Mouse (Mus musculus): Measurements from ENCODE around the gene Nt5c. TPM values are rescaled to one million over a fixed set of nuclear protein-coding genes. Genes with fewer than 3 reads are reported as not detected.
"Not testable (repeated sequence)": the region's sequence is repeated elsewhere in the genome, so short reads cannot be mapped to it uniquely, and the experiment has no call there.

Gene Nt5c
- polyA plus RNA-seq (2014; fragmentation: Nextera tagmentation; extraction: Ambion mirVana): 70.5 and 76.3 TPM in 2 replicates

GRCm38 (mm10) chr11:115491356-115492083 lies at the start of gene Nt5c:
Nt5c (minus strand) TSS chr11:115491862.
- H3K27me3 ChIP-seq (ENCODE audit: control insufficient read depth, insufficient read depth, low read length): no peaks in the 10 kb centered on the region
- H3K4me2 ChIP-seq: peak within 1 kb of the TSS; percentile 81
- under 1% methylated on average over 43 of the region's 43 CpGs for WGBS (ENCODE audit: insufficient replicate concordance)
- peak within 1 kb of the TSS; percentile 64 for H3K4me3 ChIP-seq (ENCODE audit: low read depth, low read length)
- ATAC-seq (replicated peaks; ENCODE audit: insufficient number of reproducible peaks, low FRiP score, low TSS enrichment): peak; percentile 83
- no peaks in the 10 kb centered on the region for H3K9me3 ChIP-seq (replicated peaks; ENCODE audit: control insufficient read depth, low read length)
- H3K36me3 ChIP-seq (ENCODE audit: control insufficient read depth, insufficient read depth, low read length): 0 out of 2 replicates have a peak, but pooled peaks cover 3% of the 10 kb centered on the region
- H3K4me1 ChIP-seq (ENCODE audit: control insufficient read depth, insufficient read depth, low read length): no peaks in the 10 kb centered on the region
- H3K27ac ChIP-seq (ENCODE audit: low read depth, low read length): peak within 1 kb of the TSS; percentile 62
- H3K9ac ChIP-seq (ENCODE audit: low read depth, low read length): peak within 1 kb of the TSS; percentile 77

GRCm38 (mm10) chr11:115538045-115538444 lies 46.4 kb upstream of the Nt5c start:
- Histone ChIP-seq H3K36me3 (ENCODE audit: control insufficient read depth, insufficient read depth, low read length) (peaks cover 7% of the 10 kb centered on the region), H3K4me3 (ENCODE audit: low read depth, low read length) (no peak overlapping the region), H3K27ac (ENCODE audit: low read depth, low read length) (no peak overlapping the region), H3K9ac (ENCODE audit: low read depth, low read length) (no peak overlapping the region), H3K4me1 (ENCODE audit: control insufficient read depth, insufficient read depth, low read length) (peaks cover 13% of the 10 kb centered on the region; the same call in 1 of the 2 replicates), H3K9me3 (replicated peaks; ENCODE audit: control insufficient read depth, low read length) (no peaks in the 10 kb centered on the region), H3K27me3 (ENCODE audit: control insufficient read depth, insufficient read depth, low read length) (no peaks in the 10 kb centered on the region), H3K4me2 (no peak overlapping the region)
- ATAC-seq (replicated peaks; ENCODE audit: insufficient number of reproducible peaks, low FRiP score, low TSS enrichment): no peak
- 59% methylated on average over 2 of the region's 2 CpGs for WGBS (ENCODE audit: insufficient replicate concordance)

DNA sequence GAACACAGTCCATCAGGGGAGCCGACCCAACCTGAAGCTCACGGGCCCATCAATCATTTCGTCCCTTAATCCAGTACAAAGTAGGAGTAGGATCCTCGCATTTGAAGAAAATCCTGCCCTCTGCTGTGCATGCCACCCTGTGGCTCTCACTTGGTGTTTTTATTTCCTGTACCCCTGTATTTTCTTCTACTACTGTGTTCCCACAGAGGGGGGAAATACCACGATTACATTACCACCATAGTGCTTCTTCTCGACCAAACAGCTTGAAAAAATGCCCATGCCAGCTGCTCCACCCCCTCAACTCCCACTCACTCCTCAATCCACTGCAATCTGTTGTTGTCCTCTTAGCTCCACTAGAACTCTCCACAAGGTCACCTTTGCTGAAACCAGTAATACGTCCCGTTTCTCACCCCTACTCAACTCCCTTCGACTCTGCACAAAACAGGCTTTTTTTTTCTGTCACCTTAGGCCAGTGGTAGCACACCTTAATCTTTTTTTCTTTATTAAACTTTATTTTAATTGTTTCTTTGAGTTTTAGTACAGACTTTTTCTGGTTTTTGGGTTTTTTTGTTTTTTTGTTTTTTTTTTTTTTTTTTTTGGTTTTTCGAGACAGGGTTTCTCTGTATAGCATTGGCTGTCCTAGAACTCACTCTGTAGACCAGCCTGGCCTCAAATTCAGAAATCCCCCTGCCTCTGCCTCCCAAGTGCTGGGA lies 45.4 kb upstream of the Nt5c start:
- Histone ChIP-seq H3K4me3 (ENCODE audit: low read depth, low read length) (peak overlapping the region; percentile 95; the same call in 1 of the 2 replicates), H3K27me3 (ENCODE audit: control insufficient read depth, insufficient read depth, low read length) (no peaks in the 10 kb centered on the region), H3K27ac (ENCODE audit: low read depth, low read length) (peak overlapping the region; percentile 100), H3K9me3 (replicated peaks; ENCODE audit: control insufficient read depth, low read length) (no peaks in the 10 kb centered on the region), H3K4me2 (peak overlapping the region; percentile 85), H3K9ac (ENCODE audit: low read depth, low read length) (peak overlapping the region; percentile 57; the same call in 1 of the 2 replicates), H3K4me1 (ENCODE audit: control insufficient read depth, insufficient read depth, low read length) (peaks cover 13% of the 10 kb centered on the region; the same call in 1 of the 2 replicates), H3K36me3 (ENCODE audit: control insufficient read depth, insufficient read depth, low read length) (peaks cover 16% of the 10 kb centered on the region)
- no peak for ATAC-seq (replicated peaks; ENCODE audit: insufficient number of reproducible peaks, low FRiP score, low TSS enrichment)
- WGBS (ENCODE audit: insufficient replicate concordance): 85% methylated on average over 10 of the region's 10 CpGs

DNA sequence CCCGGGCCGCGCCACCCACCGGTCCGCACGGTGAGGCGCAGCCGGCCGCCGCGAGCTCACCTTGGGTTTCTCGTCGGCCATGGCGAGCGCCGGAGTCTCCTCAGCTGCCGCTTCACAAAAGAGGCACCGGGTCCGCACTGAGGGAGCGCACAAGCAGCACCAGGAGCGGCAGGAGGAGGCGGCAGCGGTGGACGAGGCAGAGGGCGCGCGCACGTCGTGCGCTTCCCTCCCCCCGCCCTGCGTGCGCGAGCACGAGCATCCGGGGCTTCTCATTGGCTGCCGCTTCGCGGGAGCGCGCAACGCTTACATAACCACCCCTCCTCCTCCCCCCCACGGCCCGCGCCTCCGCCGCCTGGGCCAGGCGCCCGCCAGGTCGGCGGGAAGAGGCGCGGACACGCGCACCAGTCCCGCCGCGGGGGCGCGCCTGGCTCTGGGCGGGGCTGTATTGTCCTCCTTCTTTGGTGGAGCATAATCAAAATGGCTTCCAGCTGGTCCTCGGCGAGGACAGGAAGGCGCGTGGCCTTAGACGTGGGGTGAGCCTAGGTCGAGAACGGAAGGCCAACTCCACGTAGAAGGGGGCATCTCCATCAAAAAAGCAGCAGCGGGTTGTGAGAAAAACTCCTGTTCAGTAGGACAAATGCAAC lies 44.5 kb upstream of the Nt5c start, which contains the start of gene Sumo2:
Sumo2 (minus strand) TSS at position 239 of the 644 bp plus-strand sequence.
- H3K4me2 ChIP-seq: peak within 1 kb of the TSS; percentile 85
- H3K27me3 ChIP-seq (ENCODE audit: control insufficient read depth, insufficient read depth, low read length): no peaks in the 10 kb centered on the region
- peak within 1 kb of the TSS; percentile 95 for H3K4me3 ChIP-seq (ENCODE audit: low read depth, low read length)
- peak within 1 kb of the TSS; percentile 98 for H3K9ac ChIP-seq (ENCODE audit: low read depth, low read length)
- peaks cover 19% of the 10 kb centered on the region for H3K36me3 ChIP-seq (ENCODE audit: control insufficient read depth, insufficient read depth, low read length)
- peak; percentile 84 for ATAC-seq (replicated peaks; ENCODE audit: insufficient number of reproducible peaks, low FRiP score, low TSS enrichment)
- under 1% methylated on average over 63 of the region's 70 CpGs for WGBS (ENCODE audit: insufficient replicate concordance)
- H3K27ac ChIP-seq (ENCODE audit: low read depth, low read length): peak within 1 kb of the TSS; percentile 100
- H3K4me1 ChIP-seq (ENCODE audit: control insufficient read depth, insufficient read depth, low read length): peaks cover 13% of the 10 kb centered on the region; the same call in 1 of the 2 replicates
- H3K9me3 ChIP-seq (replicated peaks; ENCODE audit: control insufficient read depth, low read length): no peaks in the 10 kb centered on the region

- Histone ChIP-seq H3K4me1 (ENCODE audit: control insufficient read depth, insufficient read depth, low read length) (peaks cover 13% of the 10 kb centered on the region; the same call in 1 of the 2 replicates), H3K9ac (ENCODE audit: low read depth, low read length) (peak overlapping the region; percentile 98), H3K4me2 (peak overlapping the region; percentile 85), H3K27ac (ENCODE audit: low read depth, low read length) (peak overlapping the region; percentile 100), H3K27me3 (ENCODE audit: control insufficient read depth, insufficient read depth, low read length) (no peaks in the 10 kb centered on the region), H3K9me3 (replicated peaks; ENCODE audit: control insufficient read depth, low read length) (no peaks in the 10 kb centered on the region), H3K4me3 (ENCODE audit: low read depth, low read length) (peak overlapping the region; percentile 95), H3K36me3 (ENCODE audit: control insufficient read depth, insufficient read depth, low read length) (peaks cover 21% of the 10 kb centered on the region)
- peak; percentile 62 for ATAC-seq (replicated peaks; ENCODE audit: insufficient number of reproducible peaks, low FRiP score, low TSS enrichment)
- WGBS (ENCODE audit: insufficient replicate concordance): under 1% methylated on average over 75 of the region's 84 CpGs
These were observed 43.9 kb upstream of the Nt5c start for GRCm38 (mm10) chr11:115535401-115536037.

DNA sequence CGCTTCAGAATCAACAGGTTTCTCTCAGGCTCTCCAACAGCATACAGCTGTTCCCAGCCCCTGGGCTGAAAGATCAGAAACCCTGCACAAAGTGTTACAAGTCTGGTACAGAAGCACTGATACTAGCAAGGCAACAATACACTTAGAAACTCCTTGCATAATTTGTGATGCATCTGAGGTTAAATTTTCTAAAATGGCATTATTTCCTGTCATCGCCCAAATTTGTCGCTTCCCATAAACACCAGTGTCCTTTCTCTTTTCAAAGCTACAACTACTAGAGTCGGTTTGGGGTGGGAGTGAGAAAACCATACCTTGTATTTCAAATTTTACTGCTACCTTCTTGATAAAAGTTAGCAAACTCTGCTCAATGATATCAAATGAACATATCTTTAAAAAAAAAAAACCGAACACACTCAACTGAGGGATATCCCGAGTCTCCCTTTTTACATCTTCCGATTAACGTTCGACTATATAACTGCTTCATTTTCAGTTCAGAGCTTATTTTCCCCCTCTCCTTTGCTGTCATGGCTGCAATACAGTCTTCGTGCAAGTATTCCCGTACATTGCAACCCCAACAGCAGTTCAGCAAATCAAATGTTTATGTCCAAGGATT lies 43.2 kb upstream of the Nt5c start:
- ATAC-seq (replicated peaks; ENCODE audit: insufficient number of reproducible peaks, low FRiP score, low TSS enrichment): no peak
- H3K36me3 ChIP-seq (ENCODE audit: control insufficient read depth, insufficient read depth, low read length): peaks cover 24% of the 10 kb centered on the region
- H3K9me3 ChIP-seq (replicated peaks; ENCODE audit: control insufficient read depth, low read length): no peaks in the 10 kb centered on the region
- peak overlapping the region; percentile 95 for H3K4me3 ChIP-seq (ENCODE audit: low read depth, low read length)
- WGBS (ENCODE audit: insufficient replicate concordance): 8% methylated on average over 11 of the region's 11 CpGs
- peak overlapping the region; percentile 100 for H3K27ac ChIP-seq (ENCODE audit: low read depth, low read length)
- H3K4me1 ChIP-seq (ENCODE audit: control insufficient read depth, insufficient read depth, low read length): peaks cover 13% of the 10 kb centered on the region; the same call in 1 of the 2 replicates
- no peaks in the 10 kb centered on the region for H3K27me3 ChIP-seq (ENCODE audit: control insufficient read depth, insufficient read depth, low read length)
- H3K9ac ChIP-seq (ENCODE audit: low read depth, low read length): peak overlapping the region; percentile 98
- peak overlapping the region; percentile 85 for H3K4me2 ChIP-seq

DNA sequence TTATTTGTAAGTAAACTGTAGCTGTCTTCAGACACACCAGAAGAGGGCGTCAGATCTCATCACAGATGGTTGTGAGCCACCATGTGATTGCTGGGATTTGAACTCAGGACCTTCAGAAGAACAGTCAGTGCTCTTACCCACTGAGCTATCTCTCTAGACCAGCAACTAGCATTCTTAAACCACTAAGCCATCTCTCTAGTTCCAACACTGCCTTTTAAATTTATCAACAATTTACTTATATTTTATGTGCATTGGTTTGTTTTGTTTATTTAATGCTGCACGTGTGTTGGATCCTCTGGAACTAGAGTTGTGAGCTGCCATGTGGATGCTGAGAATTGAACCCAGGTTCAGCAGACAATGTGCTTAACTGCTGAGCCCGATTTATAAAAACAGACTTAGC lies 34.8 kb upstream of the Nt5c start:
- not testable (repeated sequence) for H3K9me3 ChIP-seq (replicated peaks; ENCODE audit: control insufficient read depth, low read length); H3K27ac ChIP-seq (ENCODE audit: low read depth, low read length); H3K4me2 ChIP-seq; H3K4me1 ChIP-seq (ENCODE audit: control insufficient read depth, insufficient read depth, low read length); ATAC-seq (replicated peaks; ENCODE audit: insufficient number of reproducible peaks, low FRiP score, low TSS enrichment); H3K9ac ChIP-seq (ENCODE audit: low read depth, low read length); H3K27me3 ChIP-seq (ENCODE audit: control insufficient read depth, insufficient read depth, low read length); H3K4me3 ChIP-seq (ENCODE audit: low read depth, low read length)
- 85% methylated on average over 3 of the region's 3 CpGs for WGBS (ENCODE audit: insufficient replicate concordance)
- peaks cover 25% of the 10 kb centered on the region for H3K36me3 ChIP-seq (ENCODE audit: control insufficient read depth, insufficient read depth, low read length)

Measured in heart, embryonic 11.5 days (tissue).